Mouse (Mus musculus): ENCODE results near the gene Efcab12.

Gene Efcab12

DNA sequence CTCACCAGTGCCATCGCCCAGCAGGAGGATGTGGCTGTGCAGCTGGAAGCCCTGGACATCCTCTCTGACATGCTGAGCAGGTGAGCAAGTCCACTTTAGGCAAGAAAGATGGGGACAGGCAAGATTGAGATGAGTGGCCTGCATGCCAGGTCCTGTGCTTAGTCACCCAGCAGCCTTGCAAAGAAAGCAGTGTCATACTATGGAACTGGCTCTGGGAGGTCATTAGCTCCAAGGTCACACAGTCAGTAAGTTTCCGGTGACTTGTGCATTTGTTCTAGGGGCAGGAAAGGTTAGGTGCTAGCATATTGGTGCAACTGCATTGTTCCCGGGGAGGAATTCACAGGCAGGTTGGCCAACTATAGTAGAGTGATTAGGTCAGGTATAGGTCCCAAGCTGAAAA, 55.4 kb downstream of the Efcab12 start:
- no peak for DNase-seq

- no peak for DNase-seq
These were observed 61.8 kb downstream of the Efcab12 start for GRCm38 (mm10) chr6:115776363-115776762.

- DNase-seq, result no peak
These were observed 62.4 kb downstream of the Efcab12 start for GRCm38 (mm10) chr6:115775838-115776237.

GRCm38 (mm10) chr6:115774501-115774921, 63.7 kb downstream of the Efcab12 start, which contains the start of gene Cand2:
Cand2 (plus strand) TSS chr6:115774538.
- DNase-seq, result peak; percentile 82

GRCm38 (mm10) chr6:115773966-115774413, 64.2 kb downstream of the Efcab12 start:
- peak; percentile 56 for DNase-seq

GRCm38 (mm10) chr6:115772604-115773003, 65.6 kb downstream of the Efcab12 start:
- no peak for DNase-seq

DNA sequence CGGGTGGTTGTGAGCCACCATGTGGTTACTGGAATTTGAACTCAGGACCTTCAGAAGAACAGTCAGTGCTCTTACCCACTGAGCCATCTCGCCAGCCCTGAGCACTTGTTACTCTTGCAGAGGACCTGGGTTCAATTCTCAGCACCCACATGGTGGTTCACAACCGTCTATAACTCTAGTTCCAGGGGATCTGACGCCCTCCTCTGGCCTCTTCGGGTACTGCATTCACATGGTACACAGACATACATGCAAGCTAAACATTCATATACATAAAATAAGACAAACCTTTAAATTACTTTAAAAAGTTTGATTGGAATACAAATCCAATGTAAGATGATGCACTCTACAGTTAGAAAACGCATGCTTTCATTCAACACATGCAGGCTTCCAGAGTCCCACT, 66.0 kb downstream of the Efcab12 start:
- DNase-seq, result no peak

GRCm38 (mm10) chr6:115770852-115771251, 67.4 kb downstream of the Efcab12 start:
- DNase-seq, result no peak

DNA sequence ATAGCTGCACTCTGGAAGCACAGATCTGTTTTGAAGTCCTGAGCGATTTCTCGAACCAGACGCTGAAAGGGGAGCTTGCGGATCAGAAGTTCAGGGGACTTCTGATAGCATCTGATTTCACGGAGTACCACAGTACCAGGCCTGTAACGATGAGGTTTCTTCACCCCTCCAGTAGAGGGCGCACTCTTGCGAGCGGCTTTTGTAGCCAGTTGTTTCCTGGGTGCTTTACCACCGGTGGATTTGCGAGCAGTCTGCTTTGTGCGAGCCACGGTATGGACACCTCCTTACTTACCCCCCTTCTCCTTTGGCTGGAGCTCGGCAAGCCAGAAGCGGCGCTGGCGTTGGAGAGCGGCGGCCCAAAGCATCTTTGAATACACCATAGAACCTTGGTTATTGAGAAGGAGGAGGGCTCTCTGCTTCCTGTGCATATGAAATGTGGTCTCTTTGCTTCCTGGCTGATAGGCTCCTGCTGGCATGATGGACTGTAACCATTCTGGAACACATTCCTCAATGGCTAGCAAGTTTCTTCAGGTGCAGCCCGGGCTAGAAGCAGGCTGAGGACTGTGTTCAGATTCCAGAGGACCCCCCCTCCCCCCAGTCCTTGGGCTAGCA, 68.0 kb downstream of the Efcab12 start:
- DNase-seq, result no peak

DNA sequence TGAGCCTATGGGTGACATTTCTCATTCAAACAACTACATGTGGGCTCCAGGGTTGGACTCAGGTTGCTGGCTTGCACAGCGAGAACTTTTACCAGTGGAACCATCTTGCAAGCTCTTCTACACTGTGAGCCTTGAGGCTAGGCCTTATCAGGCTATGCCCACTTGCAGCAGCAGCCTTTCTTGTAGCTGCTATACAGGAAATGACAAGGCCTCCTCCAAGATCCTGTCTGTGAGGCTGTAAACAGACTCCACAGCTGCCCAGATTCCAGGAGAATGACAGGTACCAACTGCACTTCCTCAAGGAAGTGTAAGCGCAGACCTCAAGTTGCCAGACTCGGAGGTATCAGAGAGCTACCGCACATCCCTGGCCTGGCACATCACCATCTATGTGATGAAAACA, 70.0 kb downstream of the Efcab12 start:
- no peak for DNase-seq

- DNase-seq, result no peak
These were observed 70.9 kb downstream of the Efcab12 start for GRCm38 (mm10) chr6:115767357-115767756.

DNA sequence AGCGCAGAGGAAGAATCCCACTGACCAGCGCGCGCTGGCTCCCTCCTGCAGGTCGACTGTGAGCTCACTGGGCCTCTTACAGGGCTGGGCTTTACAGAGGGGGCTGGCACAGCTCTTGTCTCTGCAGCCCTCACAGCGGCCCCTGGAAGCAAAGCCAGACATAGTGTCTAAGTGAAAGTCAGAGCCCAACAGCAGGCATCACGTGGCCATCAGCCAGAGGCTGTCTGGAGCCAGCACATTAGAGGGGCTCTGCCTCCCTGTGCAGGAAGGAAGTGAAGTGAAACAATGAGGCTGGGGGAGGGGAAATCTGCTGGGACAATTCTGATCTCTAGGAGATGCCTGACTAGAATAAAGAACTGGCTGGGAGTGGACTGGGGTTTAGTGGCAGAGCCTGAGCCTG, 74.0 kb downstream of the Efcab12 start:
- DNase-seq, result peak; percentile 84

- DNase-seq, result no peak
These were observed 76.0 kb downstream of the Efcab12 start, which contains the start of gene Tmem40 for GRCm38 (mm10) chr6:115761995-115762756. Tmem40 (minus strand) TSS chr6:115762410.

- no peak for DNase-seq
These were observed 77.2 kb downstream of the Efcab12 start for GRCm38 (mm10) chr6:115760982-115761381.
